Mouse (Mus musculus): ENCODE results near the gene Cenpb.

DNA sequence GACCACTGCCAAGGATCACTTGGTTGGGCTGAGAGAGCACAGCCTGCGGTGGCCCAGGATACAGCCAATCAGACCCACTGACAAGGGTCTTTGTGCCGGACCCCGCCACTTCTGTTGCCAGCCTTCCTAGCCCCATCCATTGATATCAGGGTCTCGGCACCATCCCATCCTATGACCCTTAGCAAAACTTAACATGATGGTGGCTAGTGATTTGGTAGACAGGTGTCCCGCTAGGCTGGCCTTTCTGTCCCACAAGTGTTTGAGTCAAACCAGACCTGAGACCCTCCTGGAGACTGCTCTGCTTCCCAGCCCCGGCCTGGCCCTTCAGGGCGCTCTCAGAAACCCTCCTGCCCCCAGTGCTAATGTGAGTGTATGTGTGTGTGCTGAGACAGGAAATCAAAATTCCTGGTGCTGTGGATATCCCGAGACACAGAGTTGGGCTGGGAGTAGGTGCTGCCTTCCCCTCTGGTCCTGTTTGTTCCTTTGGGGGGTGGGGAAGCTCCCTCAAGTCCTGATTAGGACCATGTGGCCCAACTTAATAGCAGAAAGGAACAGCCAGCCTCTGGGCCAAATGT lies 45.0 kb downstream of the Cenpb start:
- no peak for TF ChIP-seq CTCF (conservative IDR thresholded peaks at IDR 0.05; ENCODE audit: insufficient read depth, insufficient read length, low read depth, low read length)
- no peak for TF ChIP-seq POLR2A (IDR thresholded peaks at IDR 0.05; ENCODE audit: low read depth, low read length)
